Mouse (Mus musculus) sigmoid colon, adult 10 weeks (tissue): ENCODE results near the gene Lrrc30. TPM values are rescaled to one million over a fixed set of nuclear protein-coding genes. Genes with fewer than 3 reads are reported as not detected.

Experiments used
- polyA plus RNA-seq: library from polyadenylated mRNA; stranded (reverse); fragments of 350-450 nt; fragmentation: Illumina TruSeq; extraction: RNeasy Lipid Tissue Mini Kit (QIAGEN cat#74804); gene quantifications from one replicate; pipeline ENCODE4 v1.2.3, GENCODE M21; 2014; ENCODE audit warnings: low read depth, low replicate concordance

Gene Lrrc30
- polyA plus RNA-seq = not detected

DNA sequence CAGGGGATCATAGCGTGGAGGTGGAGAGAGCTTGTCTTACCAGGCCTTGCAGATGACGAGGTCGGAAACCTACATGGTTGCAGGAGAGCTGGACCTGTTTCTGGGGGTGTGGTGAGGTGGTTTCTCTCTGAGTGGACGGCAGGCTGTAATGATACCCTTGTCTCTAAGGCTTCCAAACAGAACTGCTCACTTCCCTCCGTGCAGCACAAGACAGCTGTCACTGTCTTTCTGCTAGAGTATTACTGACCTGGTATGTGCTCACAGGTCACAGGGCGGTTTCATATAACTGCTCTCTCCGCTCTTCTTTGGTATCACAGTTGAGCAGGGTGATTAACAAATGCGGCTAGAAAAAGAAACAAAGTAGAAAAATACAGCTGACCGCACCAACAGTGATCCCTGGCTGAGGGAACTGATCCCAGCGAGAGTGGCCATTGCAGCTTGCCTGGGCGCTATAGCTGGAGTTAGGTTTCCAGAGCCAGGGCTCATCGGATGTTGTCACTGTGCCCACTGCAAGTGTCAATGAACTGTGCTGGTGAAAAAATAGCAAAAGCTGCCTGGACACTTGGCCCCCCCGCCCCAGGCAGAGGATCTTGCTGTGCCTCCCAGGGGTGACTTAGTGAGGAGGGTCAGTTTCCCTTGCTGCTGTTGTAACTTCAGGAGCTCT lies at the start of gene Lrrc30:
TSS of gene Lrrc30 (minus strand) at position 48 of the 664 bp plus-strand sequence.

Other genes with a start within 250 kb of the Lrrc30 start
- 0.19 TPM for gene Lama1, start 64.5 kb upstream of the Lrrc30 start, polyA plus RNA-seq